Mouse (Mus musculus): Measurements from ENCODE around the gene Il1rl2. TPM values are rescaled to one million over a fixed set of nuclear protein-coding genes. Genes with fewer than 3 reads are reported as not detected.

Gene Il1rl2
- polyA plus RNA-seq, 3 experiments from 2014 or later = 1.4 to 2.7 (median 2.0) TPM

GRCm38 (mm10) chr1:40324955-40325702 is 719 bp downstream of the Il1rl2 start:
- peak; percentile 78 for ATAC-seq

GRCm38 (mm10) chr1:40325711-40326327 is 1.4 kb downstream of the Il1rl2 start:
- no peak for ATAC-seq

GRCm38 (mm10) chr1:40327604-40328003 is 3.2 kb downstream of the Il1rl2 start:
- no peak for ATAC-seq

GRCm38 (mm10) chr1:40329526-40329925 is 5.1 kb downstream of the Il1rl2 start:
- no peak for ATAC-seq

- ATAC-seq = no peak
These were observed 5.8 kb downstream of the Il1rl2 start for GRCm38 (mm10) chr1:40330181-40330580.

- ATAC-seq = no peak
These were observed 14.9 kb downstream of the Il1rl2 start for GRCm38 (mm10) chr1:40339346-40339745.

GRCm38 (mm10) chr1:40340102-40340501 is 15.7 kb downstream of the Il1rl2 start:
- ATAC-seq = no peak

- ATAC-seq = no peak
These were observed 27.9 kb downstream of the Il1rl2 start for GRCm38 (mm10) chr1:40352158-40352903.

- no peak for ATAC-seq
These were observed 28.5 kb downstream of the Il1rl2 start for GRCm38 (mm10) chr1:40352904-40353286.

GRCm38 (mm10) chr1:40354665-40355064 is 30.3 kb downstream of the Il1rl2 start:
- ATAC-seq = no peak

GRCm38 (mm10) chr1:40355431-40355843 is 31.0 kb downstream of the Il1rl2 start:
- no peak for ATAC-seq

GRCm38 (mm10) chr1:40355904-40356521 is 31.6 kb downstream of the Il1rl2 start:
- no peak for ATAC-seq

- no peak for ATAC-seq
These were observed 33.5 kb downstream of the Il1rl2 start for GRCm38 (mm10) chr1:40357921-40358320.

- ATAC-seq = no peak
These were observed 33.9 kb downstream of the Il1rl2 start for GRCm38 (mm10) chr1:40358351-40358750.

- no peak for ATAC-seq
These were observed 34.4 kb downstream of the Il1rl2 start for GRCm38 (mm10) chr1:40358771-40359181.

GRCm38 (mm10) chr1:40359731-40360130 is 35.3 kb downstream of the Il1rl2 start:
- ATAC-seq = no peak

- no peak for ATAC-seq
These were observed 36.6 kb downstream of the Il1rl2 start for GRCm38 (mm10) chr1:40360969-40361368.

- ATAC-seq = no peak
These were observed 37.2 kb downstream of the Il1rl2 start for GRCm38 (mm10) chr1:40361596-40361995.

- ATAC-seq = no peak
These were observed 38.4 kb downstream of the Il1rl2 start for GRCm38 (mm10) chr1:40362784-40363183.

- ATAC-seq = no peak
These were observed 48.5 kb downstream of the Il1rl2 start for GRCm38 (mm10) chr1:40372951-40373350.

- ATAC-seq = no peak
These were observed 50.7 kb downstream of the Il1rl2 start for GRCm38 (mm10) chr1:40375148-40375547.

GRCm38 (mm10) chr1:40376745-40377144 is 52.3 kb downstream of the Il1rl2 start:
- no peak for ATAC-seq

GRCm38 (mm10) chr1:40378794-40379193 is 54.4 kb downstream of the Il1rl2 start:
- peak; percentile 29 for ATAC-seq
